Mouse (Mus musculus) MEL-GATA-1-ER (cell line): Measurements from ENCODE around the gene Trpd52l3.

Experiments used
- DNase-seq: peaks from one replicate; pipeline ENCODE4 v3.0.0-alpha.2; 2012; ENCODE audit warnings: low read depth; ENCODE audit errors: extremely low read depth

Gene Trpd52l3

GRCm38 (mm10) chr19:30029002-30029710 is 25.6 kb downstream of the Trpd52l3 start:
- DNase-seq = no peak

GRCm38 (mm10) chr19:30029894-30030635 is 26.5 kb downstream of the Trpd52l3 start, which contains the start of gene Uhrf2:
TSS of gene Uhrf2 (plus strand) at chr19:30030513.
- peak; percentile 90 for DNase-seq

- peak; percentile 26 for DNase-seq
These were observed 27.3 kb downstream of the Trpd52l3 start for GRCm38 (mm10) chr19:30030636-30031467.

- peak; percentile 70 for DNase-seq
These were observed 27.9 kb downstream of the Trpd52l3 start for GRCm38 (mm10) chr19:30031468-30031931.

GRCm38 (mm10) chr19:30032206-30032605 is 28.6 kb downstream of the Trpd52l3 start:
- no peak for DNase-seq

GRCm38 (mm10) chr19:30035361-30035760 is 31.8 kb downstream of the Trpd52l3 start:
- DNase-seq = no peak

- no peak for DNase-seq
These were observed 40.1 kb downstream of the Trpd52l3 start for GRCm38 (mm10) chr19:30043691-30044090.

GRCm38 (mm10) chr19:30044630-30045029 is 41.0 kb downstream of the Trpd52l3 start:
- DNase-seq = no peak

- DNase-seq = peak; percentile 60
These were observed 42.3 kb downstream of the Trpd52l3 start for GRCm38 (mm10) chr19:30045857-30046256.

GRCm38 (mm10) chr19:30050584-30050983 is 47.0 kb downstream of the Trpd52l3 start:
- DNase-seq = peak; percentile 77

- peak; percentile 17 for DNase-seq
These were observed 47.9 kb downstream of the Trpd52l3 start for GRCm38 (mm10) chr19:30051479-30051878.

- no peak for DNase-seq
These were observed 50.6 kb downstream of the Trpd52l3 start for GRCm38 (mm10) chr19:30054218-30054617.
